Mouse (Mus musculus) spleen, postnatal 4 days (tissue): Measurements from ENCODE around the gene Vps45.
A peak's percentile ranks its signal among the peaks of the same experiment; 100 is the strongest.
"Not testable (repeated sequence)": the region's sequence is repeated elsewhere in the genome, so short reads cannot be mapped to it uniquely, and the experiment has no call there.

Experiments
- DNase-seq, 2 experiments: peaks; one replicate each; pipeline ENCODE4 v3.0.0; 2022; ENCODE audit warnings: low spot score in 2 of 2

The Vps45 gene

GRCm38 (mm10) chr3:95997203-95997721, 61.0 kb downstream of the Vps45 start:
- DNase-seq, result peak; percentile 67 to 70

- DNase-seq, result no peak
These were observed 61.7 kb downstream of the Vps45 start for GRCm38 (mm10) chr3:95996451-95997073.

GRCm38 (mm10) chr3:95995802-95996428, 62.4 kb downstream of the Vps45 start, which contains the start of gene Plekho1:
TSS of gene Plekho1 (minus strand) at chr3:95996001.
- DNase-seq, result peak; percentile 72 to 87

GRCm38 (mm10) chr3:95994975-95995801, 63.1 kb downstream of the Vps45 start:
- DNase-seq, result peak in 1 of 2 experiments; percentile 34

DNA sequence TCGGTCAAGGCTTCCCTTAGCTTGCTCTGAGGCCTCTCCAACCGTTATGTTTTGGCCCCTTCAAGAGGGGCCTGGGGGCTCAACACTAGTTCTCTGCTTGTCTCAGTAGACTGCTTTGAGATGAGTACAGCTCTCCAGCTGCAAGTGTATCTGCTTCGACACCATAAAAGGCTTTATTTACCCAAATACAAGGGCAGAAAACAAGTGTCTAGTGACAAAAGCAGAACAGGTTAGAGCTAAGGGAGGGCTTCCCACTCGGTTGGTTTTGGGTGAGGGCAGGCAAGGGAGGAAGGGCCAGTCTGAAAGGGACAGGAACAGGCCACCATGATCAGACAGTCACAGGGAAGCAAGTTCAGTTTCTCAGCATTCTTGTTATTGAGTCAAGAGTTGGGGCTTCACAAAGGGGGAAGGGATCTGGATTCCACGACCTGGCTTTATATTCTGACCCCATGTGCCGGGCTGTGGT, 63.9 kb downstream of the Vps45 start:
- DNase-seq, result peak; percentile 36 to 68

DNA sequence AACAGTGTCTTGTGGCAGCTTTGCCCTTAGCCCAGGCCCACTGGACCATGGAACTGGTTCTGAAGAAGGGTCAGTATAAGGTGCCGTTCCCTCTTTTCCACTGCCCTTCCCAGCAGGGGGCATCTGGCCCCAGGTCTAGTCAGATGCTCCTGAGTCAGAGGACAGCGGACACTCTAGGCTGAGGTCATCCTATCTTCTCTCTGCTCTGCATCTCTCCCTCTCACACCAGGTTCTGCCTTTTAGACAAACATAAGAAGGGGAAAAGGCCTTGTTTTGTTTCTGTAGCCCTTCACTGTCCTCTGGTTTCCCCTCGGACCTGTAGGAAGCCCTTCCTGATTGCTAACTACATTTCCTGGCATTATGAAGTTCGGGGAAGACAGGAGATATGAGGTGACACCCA, 64.4 kb downstream of the Vps45 start:
- DNase-seq, result peak in 1 of 2 experiments; percentile 60

DNA sequence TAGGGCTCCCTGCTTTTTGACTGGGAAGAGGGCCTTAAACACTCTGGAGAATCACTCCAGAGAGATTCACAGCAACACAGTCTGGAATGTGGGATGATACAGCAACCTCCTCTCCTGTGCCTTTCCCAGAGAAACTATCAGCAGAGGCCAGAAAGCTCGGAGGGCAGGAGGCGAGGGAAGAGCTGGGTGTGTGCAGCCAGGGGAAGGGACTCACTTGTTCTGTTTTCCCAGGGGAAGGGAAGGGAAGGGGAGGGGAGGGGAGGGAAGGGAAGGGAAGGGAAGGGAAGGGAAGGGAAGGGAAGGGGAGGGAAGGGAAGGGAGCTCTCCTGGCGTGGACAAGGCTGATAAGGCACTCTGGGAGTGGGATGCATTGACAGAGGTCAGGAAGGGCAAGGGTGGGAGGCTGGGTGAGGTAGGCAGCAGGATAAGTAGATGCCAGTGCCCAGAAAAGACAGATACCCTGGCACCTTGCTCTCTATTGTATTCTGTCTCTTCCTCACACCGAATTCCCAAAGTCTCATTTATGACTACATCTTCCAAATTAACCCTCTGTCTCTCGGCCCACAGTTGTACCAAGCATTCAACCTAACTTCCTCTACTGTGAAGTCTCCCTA, 65.2 kb downstream of the Vps45 start:
- no peak for DNase-seq

GRCm38 (mm10) chr3:95990413-95990941, 67.8 kb downstream of the Vps45 start:
- DNase-seq, result peak in 1 of 2 experiments; percentile 63

GRCm38 (mm10) chr3:95988969-95989368, 69.3 kb downstream of the Vps45 start:
- DNase-seq, result peak in 1 of 2 experiments; percentile 60

DNA sequence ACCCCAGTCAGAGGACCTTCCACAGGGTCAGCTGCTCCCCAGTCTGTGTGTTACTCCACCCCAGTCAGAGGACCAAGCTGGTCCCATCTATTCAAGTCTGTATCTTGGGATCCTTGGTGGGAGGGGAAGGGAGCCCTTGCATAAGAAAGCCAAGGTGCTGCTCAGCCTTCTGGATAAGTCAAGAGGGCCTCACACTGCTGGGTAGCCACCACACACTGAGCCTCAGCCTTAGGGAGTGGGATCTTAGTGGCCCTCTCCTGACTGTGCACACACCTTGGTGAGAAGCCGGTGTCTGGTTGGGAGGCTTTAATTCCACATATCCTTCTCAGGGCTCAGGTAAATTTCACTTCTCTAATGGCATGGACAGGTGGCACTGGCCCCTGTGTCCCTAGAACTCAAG, 70.1 kb downstream of the Vps45 start:
- peak in 1 of 2 experiments; percentile 61 for DNase-seq

DNA sequence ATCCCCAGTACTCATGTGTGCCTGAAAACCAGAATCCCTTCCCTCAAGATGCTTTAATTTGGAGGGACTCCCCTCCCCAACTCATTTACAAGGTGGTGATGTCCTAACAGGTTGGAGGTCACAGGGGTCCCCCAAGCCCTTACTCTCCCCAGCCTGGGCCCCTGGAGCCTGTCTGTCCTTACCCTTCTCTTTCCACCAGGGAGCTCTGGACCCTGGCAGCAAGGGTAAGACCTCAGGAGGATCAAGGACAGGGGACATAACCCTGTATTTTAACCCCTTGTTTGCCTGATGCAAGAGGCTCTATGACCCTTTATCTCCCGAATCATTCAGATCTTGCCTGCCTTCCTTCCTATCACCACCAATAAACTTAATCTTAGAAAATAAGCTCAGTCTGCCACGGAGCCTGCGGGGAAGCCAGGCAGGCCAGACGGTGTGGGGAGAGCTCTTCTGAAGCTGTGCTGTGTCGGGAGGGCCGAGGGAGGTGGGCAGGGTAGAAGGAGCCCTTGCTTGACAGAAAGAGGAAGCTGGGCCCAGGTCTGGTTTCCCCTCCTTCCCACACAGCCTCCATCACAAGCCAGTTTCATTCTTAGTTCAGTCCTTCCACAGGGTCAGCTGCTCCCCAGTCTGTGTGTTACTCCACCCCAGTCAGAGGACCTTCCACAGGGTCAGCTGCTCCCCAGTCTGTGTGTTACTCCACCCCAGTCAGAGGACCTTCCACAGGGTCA, 70.7 kb downstream of the Vps45 start:
- DNase-seq, result peak; percentile 60 to 76

GRCm38 (mm10) chr3:95986984-95987383, 71.3 kb downstream of the Vps45 start:
- no peak for DNase-seq

DNA sequence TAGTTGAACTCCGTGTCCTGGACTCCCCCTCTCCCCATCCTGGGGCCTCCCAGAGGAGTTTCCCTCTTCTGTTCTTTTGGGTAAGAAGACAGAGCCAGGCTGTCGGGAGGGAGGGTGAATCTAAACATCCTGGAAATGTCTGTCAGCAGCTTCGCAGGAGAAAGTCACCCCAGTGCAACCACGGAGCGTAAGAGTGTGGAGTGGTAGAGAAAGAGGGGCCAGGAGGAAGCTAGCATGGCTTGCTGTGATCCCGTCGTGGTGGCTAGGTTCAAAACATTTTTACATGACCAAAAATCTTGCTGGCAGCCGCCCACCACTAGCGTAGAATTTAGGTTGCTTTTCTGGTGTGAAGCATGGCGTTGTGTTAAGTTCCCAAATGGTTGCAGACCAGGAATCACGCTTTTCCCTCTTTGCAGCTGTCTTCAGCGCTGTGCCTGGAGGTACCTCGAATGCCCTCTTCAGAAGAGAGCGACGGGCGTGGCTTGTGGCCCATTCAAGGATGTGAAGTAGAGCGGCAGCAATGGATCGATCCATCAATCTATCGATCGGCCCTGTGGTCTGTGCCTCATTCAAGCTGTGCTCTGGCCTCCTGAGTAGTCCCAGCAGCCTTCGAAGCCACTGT, 72.2 kb downstream of the Vps45 start:
- peak in 1 of 2 experiments; percentile 42 for DNase-seq

DNA sequence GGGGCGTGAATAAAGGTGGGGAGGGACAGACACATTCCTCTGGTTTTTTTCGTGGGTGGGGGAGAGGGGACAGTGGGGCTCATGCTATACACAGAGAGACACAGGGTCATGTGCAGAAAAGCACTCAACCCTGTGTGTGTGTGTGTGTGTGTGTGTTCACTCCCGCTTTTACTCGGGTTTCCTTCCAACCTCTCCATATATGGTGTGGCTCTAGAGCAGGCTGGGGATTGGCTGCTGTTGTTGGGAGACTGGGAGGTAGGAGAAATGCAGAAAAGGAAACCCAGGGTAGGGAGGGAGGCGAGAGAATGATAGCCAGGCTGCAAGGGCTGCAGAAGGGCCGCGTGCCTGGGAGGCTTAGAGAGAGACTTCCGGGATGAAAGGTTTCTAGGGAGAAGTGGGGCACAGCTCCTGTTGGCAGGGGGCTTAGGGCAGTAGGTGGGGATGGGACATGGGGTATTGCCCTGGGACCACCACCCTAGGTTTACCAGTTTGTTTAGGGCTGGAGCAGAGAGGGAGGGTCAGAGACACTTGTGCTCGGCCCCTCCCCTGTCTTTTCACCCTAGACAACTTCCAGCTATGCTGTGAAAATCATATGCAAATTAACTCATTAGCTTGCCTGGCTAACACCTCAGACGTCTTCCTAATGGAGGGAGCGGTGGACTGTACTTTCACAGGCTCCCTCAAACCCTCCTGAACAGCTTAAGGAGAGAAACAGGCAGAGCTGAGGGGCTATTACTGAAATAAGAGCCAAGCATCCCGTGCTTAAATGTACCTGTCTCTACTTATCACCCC, 72.9 kb downstream of the Vps45 start:
- no peak for DNase-seq

DNA sequence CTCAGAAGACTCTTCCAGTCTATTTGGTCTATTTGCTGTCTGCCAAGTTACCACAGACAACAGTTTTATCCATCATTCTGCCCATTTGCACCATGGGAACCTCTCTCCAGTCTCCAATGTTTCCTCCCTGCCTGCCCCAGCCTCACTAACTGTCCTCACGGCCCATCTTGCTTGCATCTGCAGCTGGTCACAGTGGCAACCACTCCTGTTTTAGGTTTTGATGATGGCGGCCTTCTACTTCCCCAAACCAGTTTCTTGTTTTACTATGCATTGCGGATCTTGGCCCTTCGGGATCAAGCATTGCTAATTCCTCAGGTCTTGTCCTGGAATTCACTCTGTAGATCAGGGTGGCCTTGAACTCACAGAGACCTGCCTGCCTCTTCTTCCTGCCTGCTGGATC, 76.1 kb downstream of the Vps45 start:
- no peak for DNase-seq

DNA sequence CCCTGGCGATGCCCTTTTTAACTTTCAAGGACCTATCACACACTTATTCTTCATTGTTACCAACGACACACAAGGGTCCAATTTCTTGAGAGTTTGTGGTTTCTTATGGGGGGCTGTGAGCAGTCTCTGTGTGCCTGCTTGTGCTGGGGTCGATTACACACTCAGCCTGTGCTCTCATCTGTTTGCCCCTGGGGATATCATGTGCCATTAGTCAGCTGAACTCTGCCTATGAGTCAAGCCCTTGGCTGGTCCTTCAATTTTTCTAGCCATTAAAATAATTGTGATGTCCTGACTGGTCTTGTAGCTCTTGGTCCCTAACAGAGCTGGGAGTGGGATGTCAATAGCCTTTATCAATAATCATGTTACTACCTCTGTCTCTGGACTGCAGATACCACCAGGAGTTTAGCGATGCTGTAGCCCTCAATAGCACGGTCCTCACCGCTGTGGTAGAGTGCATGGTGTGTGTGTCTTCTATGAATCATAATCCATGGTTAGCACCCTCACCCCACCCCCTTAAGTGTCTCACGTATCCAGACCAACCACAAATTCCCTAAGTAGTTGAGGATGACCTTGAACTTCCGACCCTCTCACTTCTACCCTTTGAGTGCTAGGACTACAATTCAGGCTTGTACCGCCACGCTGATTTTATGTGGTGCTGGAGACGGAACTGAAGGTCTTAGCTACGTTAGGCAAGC, 77.8 kb downstream of the Vps45 start:
- no peak for DNase-seq

DNA sequence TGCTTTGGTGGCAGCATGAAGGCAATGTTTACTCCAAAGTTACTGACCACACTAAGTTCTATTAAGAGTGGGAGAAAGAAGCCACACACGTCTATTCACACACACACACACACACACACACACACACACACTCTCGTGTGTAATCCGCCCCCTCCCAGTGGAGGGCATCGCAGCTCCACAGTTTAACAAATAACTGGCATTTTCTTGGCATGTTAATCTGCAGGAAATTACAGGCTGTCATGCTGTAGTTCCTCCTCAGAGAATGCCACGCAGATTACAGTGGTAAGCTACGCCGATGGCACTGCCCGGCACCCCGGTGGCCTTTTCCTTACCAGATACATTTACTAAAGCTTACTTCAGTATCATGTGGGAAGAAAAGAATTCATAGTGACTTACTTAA, 80.0 kb downstream of the Vps45 start:
- no peak for DNase-seq

DNA sequence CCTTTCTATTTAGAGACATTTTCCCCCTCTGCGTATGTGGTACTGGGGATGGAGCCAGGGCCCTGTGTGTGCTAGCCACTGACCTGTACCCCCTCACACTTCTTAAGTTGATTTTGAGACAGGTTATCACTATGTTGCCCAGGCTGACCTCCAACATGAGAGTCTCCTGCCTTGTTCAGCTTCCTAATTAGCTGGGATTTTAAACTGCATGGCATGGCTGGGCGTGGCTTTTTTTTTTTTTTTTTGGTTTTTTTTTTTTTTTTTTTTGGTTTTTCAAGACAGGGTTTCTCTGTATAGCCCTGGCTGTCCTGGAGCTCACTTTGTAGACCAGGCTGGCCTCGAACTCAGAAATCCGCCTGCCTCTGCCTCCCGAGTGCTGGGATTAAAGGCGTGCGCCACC, 80.7 kb downstream of the Vps45 start:
- DNase-seq, result not testable (repeated sequence)

DNA sequence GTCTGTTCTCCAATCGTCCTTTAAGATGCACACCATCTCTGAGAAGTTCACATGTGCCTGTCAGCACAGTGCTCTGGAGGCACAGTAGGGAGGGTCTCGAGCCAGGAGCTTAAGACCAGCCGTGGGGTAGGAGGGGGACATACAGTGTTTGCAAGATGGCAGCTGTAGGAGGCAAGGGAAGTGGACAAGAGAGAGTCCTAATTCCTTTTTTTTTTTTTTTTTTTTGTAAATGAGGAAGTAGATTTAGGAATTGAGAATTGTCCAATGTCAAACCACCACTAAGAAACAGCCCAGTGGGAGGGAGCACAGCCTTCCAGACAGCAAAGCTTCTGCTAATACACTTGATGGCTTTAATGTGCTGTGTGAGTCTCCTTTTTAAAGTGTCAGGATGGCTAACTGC, 81.2 kb downstream of the Vps45 start:
- DNase-seq, result no peak
